Mouse (Mus musculus): ENCODE measurements around the gene Hist2h2ab. TPM values are rescaled to one million over a fixed set of nuclear protein-coding genes. Genes with fewer than 3 reads are reported as not detected.

The Hist2h2ab gene
- polyA plus RNA-seq (2015; fragmentation: Nextera tagmentation; extraction: Ambion mirVana) = 0.68 TPM in 1 of 2 replicates, not detected in the other

DNA sequence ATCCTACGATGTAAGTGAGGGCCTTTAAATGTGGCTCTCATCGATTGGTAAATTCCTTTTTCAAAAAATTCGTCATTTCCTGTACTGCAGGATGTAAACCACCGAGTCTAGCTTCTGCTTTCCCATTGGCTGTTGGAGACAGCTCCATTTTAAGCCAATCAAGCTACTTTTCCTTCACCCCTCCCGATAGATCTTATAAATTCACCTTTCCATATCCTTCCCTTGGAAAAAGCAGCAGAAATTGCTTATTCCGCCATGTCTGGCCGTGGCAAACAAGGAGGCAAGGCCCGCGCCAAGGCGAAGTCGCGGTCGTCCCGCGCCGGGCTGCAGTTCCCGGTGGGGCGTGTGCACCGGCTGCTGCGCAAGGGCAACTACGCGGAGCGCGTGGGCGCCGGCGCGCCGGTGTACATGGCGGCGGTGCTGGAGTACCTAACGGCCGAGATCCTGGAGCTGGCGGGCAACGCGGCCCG lies at the start of gene Hist2h2ab, which contains the start of gene Bola1:
TSS of gene Hist2h2ab (plus strand) at position 205 of the 470 bp plus-strand sequence.
TSS of gene Bola1 (minus strand) at position 49 of the 470 bp plus-strand sequence.
- H3K4me1 ChIP-seq (replicated peaks; ENCODE audit: control insufficient read depth, insufficient read depth) = 0 out of 2 replicates have a peak, but pooled peaks cover 5% of the 10 kb centered on the region
- H3K9me3 ChIP-seq (ENCODE audit: control insufficient read depth, low read length) = no peaks in the 10 kb centered on the region
- peak within 1 kb of the TSS; percentile 97 for H3K27ac ChIP-seq (replicated peaks)
- H3K4me3 ChIP-seq (ENCODE audit: low read depth, low read length) = peak within 1 kb of the TSS; percentile 53
- no peaks in the 10 kb centered on the region for H3K27me3 ChIP-seq (ENCODE audit: control insufficient read depth, insufficient read depth, low read length)
- peak within 1 kb of the TSS; percentile 79 for H3K9ac ChIP-seq (ENCODE audit: low read length)
- WGBS = under 1% methylated on average over 36 of the region's 37 CpGs
- H3K4me2 ChIP-seq (replicated peaks; ENCODE audit: low read depth) = peak within 1 kb of the TSS; percentile 69
- DNase-seq (ENCODE audit: low spot score) = peak; percentile 74
- no peaks in the 10 kb centered on the region for H3K36me3 ChIP-seq (ENCODE audit: control insufficient read depth, insufficient read depth, low read length)
- no peak for TF ChIP-seq EP300 (optimal IDR thresholded peaks at IDR 0.05)
- no peak for TF ChIP-seq CTCF (IDR thresholded peaks at IDR 0.05; ENCODE audit: low read depth)
- ATAC-seq (ENCODE audit: low FRiP score, low TSS enrichment) = peak; percentile 85

DNA sequence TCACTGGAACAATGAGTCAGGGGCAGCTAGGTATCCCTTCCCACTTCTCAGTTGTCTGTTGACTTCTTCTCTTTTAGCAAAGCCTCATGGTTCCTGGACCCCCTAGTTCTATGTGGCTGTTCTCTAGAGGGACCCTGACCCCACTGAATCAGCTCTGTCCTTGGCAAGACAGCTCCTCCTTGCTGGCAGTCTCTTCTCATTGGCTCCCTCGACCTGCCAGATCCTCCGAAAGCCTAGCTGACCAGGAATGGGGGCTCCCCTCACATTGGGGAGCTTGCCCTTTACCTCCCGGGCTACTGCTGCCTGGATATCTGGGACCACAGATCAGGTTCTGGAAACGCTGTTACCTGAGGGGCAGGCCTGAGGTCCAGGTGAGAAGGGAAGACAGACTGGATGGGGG lies 49.4 kb upstream of the Hist2h2ab start:
- no peak for TF ChIP-seq CTCF (IDR thresholded peaks at IDR 0.05; ENCODE audit: low read depth)
- no peak for TF ChIP-seq EP300 (optimal IDR thresholded peaks at IDR 0.05)
- Histone ChIP-seq H3K27me3 (ENCODE audit: control insufficient read depth, insufficient read depth, low read length) (no peaks in the 10 kb centered on the region), H3K9me3 (ENCODE audit: control insufficient read depth, low read length) (no peaks in the 10 kb centered on the region), H3K36me3 (ENCODE audit: control insufficient read depth, insufficient read depth, low read length) (0 out of 2 replicates have a peak, but pooled peaks cover 4% of the 10 kb centered on the region), H3K4me2 (replicated peaks; ENCODE audit: low read depth) (no peak overlapping the region), H3K9ac (ENCODE audit: low read length) (0 out of 2 replicates have a peak overlapping the region, but pooled peaks have one; percentile 27), H3K4me3 (ENCODE audit: low read depth, low read length) (no peak overlapping the region), H3K4me1 (replicated peaks; ENCODE audit: control insufficient read depth, insufficient read depth) (0 out of 2 replicates have a peak, but pooled peaks cover 3% of the 10 kb centered on the region), H3K27ac (replicated peaks) (no peak overlapping the region)
- DNase-seq (ENCODE audit: low spot score) = no peak
- 88% methylated on average over 4 of the region's 4 CpGs for WGBS
- no peak for ATAC-seq (ENCODE audit: low FRiP score, low TSS enrichment)

DNA sequence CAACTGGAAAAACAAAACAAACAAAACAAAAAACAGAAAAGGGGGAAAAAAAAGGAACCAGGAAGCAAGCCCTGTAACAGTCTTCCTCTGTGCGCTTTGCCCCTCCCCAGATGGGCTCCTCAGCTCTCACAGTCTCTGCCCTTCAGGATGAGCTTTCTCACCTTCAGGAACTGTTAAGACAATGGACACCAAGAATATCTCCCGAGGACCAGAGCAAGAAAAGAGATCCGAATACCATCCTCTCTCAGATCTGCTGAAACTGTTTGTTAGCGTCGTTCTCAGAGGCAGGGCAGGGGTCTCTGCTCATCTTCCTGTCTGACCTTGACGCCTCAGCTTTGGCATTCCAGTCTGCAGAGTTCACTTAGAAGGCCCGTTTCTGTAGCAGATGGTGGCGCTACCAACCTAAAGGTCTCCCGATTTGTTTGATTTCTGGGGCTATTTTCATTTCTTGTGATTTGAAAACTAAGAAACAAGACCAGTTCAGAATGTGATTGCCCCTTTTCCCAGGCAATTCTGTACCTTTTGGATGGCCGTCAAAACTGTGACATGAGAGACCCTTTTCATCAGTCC lies 48.6 kb upstream of the Hist2h2ab start:
- H3K9ac ChIP-seq (ENCODE audit: low read length) = no peak overlapping the region; the same call in 1 of the 2 replicates
- peak overlapping the region; percentile 88; the same call in 1 of the 2 replicates for H3K4me3 ChIP-seq (ENCODE audit: low read depth, low read length)
- H3K9me3 ChIP-seq (ENCODE audit: control insufficient read depth, low read length) = no peaks in the 10 kb centered on the region
- 0 out of 2 replicates have a peak, but pooled peaks cover 3% of the 10 kb centered on the region for H3K4me1 ChIP-seq (replicated peaks; ENCODE audit: control insufficient read depth, insufficient read depth)
- WGBS = 51% methylated on average over 10 of the region's 10 CpGs
- peak overlapping the region; percentile 99 for H3K27ac ChIP-seq (replicated peaks)
- H3K4me2 ChIP-seq (replicated peaks; ENCODE audit: low read depth) = peak overlapping the region; percentile 84
- H3K27me3 ChIP-seq (ENCODE audit: control insufficient read depth, insufficient read depth, low read length) = no peaks in the 10 kb centered on the region
- ATAC-seq (ENCODE audit: low FRiP score, low TSS enrichment) (no peak), DNase-seq (ENCODE audit: low spot score) (no peak)
- TF ChIP-seq EP300 (optimal IDR thresholded peaks at IDR 0.05) (no peak), CTCF (IDR thresholded peaks at IDR 0.05; ENCODE audit: low read depth) (no peak)
- 0 out of 2 replicates have a peak, but pooled peaks cover 4% of the 10 kb centered on the region for H3K36me3 ChIP-seq (ENCODE audit: control insufficient read depth, insufficient read depth, low read length)

DNA sequence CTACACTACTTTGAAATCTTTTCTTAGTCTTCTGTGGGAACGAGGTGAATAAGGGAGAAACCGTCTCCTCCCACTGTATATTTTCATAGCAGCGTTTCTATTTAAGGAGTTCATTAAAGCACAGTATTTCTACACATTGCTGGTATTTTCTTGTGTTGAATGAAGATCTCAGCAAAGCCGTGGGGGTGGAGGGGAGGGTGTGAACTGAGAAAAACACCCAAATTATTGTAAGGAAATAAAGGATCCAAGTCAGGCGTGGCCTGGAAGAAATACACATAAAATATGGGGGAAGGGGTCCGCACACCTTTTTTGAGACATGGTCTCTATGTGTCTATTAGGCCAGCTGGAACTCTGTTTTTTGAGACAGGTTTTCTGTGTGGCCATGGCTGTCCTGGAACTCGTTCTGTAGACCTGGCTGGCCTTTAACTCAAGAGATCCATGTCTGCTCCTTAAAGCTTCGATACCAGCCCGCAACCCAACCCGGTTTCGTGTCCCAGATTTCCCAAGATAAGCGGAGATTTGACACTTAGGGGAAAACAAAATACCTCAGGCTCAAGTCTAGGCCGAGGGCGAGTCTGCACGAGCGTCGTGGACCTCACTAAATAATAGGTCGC lies 48.0 kb upstream of the Hist2h2ab start:
- H3K4me2 ChIP-seq (replicated peaks; ENCODE audit: low read depth) = peak overlapping the region; percentile 84
- no peak for DNase-seq (ENCODE audit: low spot score)
- peak overlapping the region; percentile 86 for H3K9ac ChIP-seq (ENCODE audit: low read length)
- H3K36me3 ChIP-seq (ENCODE audit: control insufficient read depth, insufficient read depth, low read length) = 0 out of 2 replicates have a peak, but pooled peaks cover 4% of the 10 kb centered on the region
- H3K27me3 ChIP-seq (ENCODE audit: control insufficient read depth, insufficient read depth, low read length) = no peaks in the 10 kb centered on the region
- WGBS = 10% methylated on average over 18 of the region's 18 CpGs
- peak overlapping the region; percentile 99 for H3K27ac ChIP-seq (replicated peaks)
- peak overlapping the region; percentile 88 for H3K4me3 ChIP-seq (ENCODE audit: low read depth, low read length)
- no peak for TF ChIP-seq CTCF (IDR thresholded peaks at IDR 0.05; ENCODE audit: low read depth)
- 0 out of 2 replicates have a peak, but pooled peaks cover 3% of the 10 kb centered on the region for H3K4me1 ChIP-seq (replicated peaks; ENCODE audit: control insufficient read depth, insufficient read depth)
- no peaks in the 10 kb centered on the region for H3K9me3 ChIP-seq (ENCODE audit: control insufficient read depth, low read length)
- ATAC-seq (ENCODE audit: low FRiP score, low TSS enrichment) = peak; percentile 8; the same call in 1 of the 2 replicates

GRCm38 (mm10) chr3:96172197-96173178 lies 47.2 kb upstream of the Hist2h2ab start, which contains the start of gene Sf3b4:
Gene Sf3b4 (plus strand): TSS chr3:96172332.
- DNase-seq (ENCODE audit: low spot score) (peak; percentile 97), ATAC-seq (ENCODE audit: low FRiP score, low TSS enrichment) (peak; percentile 94)
- Histone ChIP-seq H3K4me3 (ENCODE audit: low read depth, low read length) (peak within 1 kb of the TSS; percentile 88), H3K27ac (replicated peaks) (peak within 1 kb of the TSS; percentile 99), H3K4me1 (replicated peaks; ENCODE audit: control insufficient read depth, insufficient read depth) (0 out of 2 replicates have a peak, but pooled peaks cover 3% of the 10 kb centered on the region), H3K4me2 (replicated peaks; ENCODE audit: low read depth) (peak within 1 kb of the TSS; percentile 84), H3K9ac (ENCODE audit: low read length) (peak within 1 kb of the TSS; percentile 89), H3K9me3 (ENCODE audit: control insufficient read depth, low read length) (no peaks in the 10 kb centered on the region), H3K36me3 (ENCODE audit: control insufficient read depth, insufficient read depth, low read length) (0 out of 2 replicates have a peak, but pooled peaks cover 4% of the 10 kb centered on the region), H3K27me3 (ENCODE audit: control insufficient read depth, insufficient read depth, low read length) (no peaks in the 10 kb centered on the region)
- 1% methylated on average over 53 of the region's 58 CpGs for WGBS
- TF ChIP-seq CTCF (IDR thresholded peaks at IDR 0.05; ENCODE audit: low read depth) = no peak
- no peak for TF ChIP-seq EP300 (optimal IDR thresholded peaks at IDR 0.05)

Measured in stomach, postnatal 0 days (tissue).